Mouse (Mus musculus) layer of hippocampus, adult 11-12 months (tissue): ENCODE results near the gene Slc22a6.
A peak's percentile ranks its signal among the peaks of the same experiment; 100 is the strongest.

Source experiments
- DNase-seq: peaks from one replicate; pipeline ENCODE4 v3.0.0; 2022; ENCODE audit warnings: low spot score

The Slc22a6 gene

GRCm38 (mm10) chr19:8617904-8618303 lies at the start of gene Slc22a6:
TSS of gene Slc22a6 (plus strand) at chr19:8618039.
- no peak for DNase-seq

GRCm38 (mm10) chr19:8569453-8569863 lies 48.4 kb upstream of the Slc22a6 start:
- peak; percentile 37 for DNase-seq

- no peak for DNase-seq
Observed at GRCm38 (mm10) chr19:8570341-8571040, 47.3 kb upstream of the Slc22a6 start.

- no peak for DNase-seq
Observed at GRCm38 (mm10) chr19:8571746-8572145, 46.1 kb upstream of the Slc22a6 start.

DNA sequence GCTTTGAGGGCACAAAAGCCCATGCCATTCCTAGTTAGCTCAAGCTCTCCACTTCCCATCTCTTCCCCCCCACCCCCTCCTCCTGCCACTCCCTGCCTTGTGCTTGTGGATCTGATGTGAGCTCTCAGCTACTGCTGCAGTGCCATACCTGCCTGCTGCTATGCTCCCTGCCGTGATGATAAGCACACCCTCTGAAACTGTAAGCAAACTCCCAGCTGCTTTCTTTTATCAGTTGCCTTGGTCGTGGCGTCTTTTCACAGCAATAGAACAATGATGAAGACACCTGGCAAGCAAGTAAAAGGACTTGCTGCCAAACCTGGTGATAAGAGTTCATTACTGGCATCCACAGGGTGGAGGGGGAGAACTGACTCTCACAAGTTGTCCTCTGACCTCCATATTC lies 45.4 kb upstream of the Slc22a6 start:
- DNase-seq = no peak

DNA sequence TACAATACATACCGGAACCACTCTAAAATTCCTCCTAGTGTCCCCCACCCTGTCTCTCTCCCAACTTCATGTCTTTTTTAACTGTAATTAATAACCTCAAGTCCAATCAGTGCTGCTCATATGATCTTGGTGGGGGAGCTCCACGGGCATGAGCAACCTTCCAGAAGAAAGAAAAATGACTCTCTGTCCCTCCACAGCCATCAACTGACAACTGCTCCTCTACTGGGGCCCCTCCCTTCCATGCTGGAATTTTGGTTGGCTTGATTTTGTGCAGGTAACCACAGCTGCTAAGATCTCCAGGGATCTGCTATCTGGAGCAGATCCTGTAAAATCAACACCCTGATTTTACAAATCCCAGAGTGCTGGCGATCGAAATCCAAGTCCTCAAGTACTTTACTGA lies 40.4 kb upstream of the Slc22a6 start:
- DNase-seq = no peak

GRCm38 (mm10) chr19:8578293-8578969 lies 39.4 kb upstream of the Slc22a6 start:
- peak; percentile 88 for DNase-seq

DNA sequence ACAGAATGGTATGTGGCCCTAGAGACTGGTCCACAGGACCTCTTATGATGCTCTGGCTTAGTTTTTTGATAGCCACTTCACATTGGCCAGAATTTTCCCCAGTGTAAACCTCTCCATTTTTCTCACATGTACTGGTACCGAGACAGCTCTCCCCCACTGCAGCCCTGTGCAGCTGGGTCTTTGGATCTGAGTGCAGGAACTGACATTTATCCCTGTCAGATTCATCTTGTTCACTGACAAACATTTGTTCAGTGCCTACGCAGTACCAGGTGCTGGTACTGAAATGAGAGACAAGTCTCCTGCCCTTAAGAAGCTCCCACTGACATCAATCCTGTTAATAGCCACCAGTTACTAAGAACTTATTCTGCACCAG lies 38.9 kb upstream of the Slc22a6 start:
- DNase-seq = peak; percentile 64

DNA sequence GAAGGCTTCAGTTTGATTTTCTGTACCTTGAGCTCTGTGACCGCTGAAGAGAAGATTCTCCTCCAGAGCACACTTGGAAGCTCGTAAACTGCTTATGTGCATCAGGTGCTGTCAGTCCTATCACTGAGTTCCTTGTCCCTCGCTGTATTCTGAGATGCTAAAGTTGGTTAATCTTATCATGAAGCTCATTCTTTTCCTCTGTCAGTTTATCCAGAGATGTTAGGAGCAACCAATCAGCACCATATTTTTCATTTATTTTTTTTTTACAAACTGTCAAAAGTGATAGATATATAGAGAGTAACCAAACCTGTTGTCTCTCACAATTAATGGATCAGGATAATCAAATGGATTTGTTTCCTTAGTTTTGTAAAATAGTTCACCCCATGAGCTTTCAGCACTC lies 32.5 kb upstream of the Slc22a6 start:
- DNase-seq = no peak

- no peak for DNase-seq
Observed at GRCm38 (mm10) chr19:8585899-8586298, 31.9 kb upstream of the Slc22a6 start.

GRCm38 (mm10) chr19:8586350-8586749 lies 31.5 kb upstream of the Slc22a6 start:
- peak; percentile 33 for DNase-seq

DNA sequence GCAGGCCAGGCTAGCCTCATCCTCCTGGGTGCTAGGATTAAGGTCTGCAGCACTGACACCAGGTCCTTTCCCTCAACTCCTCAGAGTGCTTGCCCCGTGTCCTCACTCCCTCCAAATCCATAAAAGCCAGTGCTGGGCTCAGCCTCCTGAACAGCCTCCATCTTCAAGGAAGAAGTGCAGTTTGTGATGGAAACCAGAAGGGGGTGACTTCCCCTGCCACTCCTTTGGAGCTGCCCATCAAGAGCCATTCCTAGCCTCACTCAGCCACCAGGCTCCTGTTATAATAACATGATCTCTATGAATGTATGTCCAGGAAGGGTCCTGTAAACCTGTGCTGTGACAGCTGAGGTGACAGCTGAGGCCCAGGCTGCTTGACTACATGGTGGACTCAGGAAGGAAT lies 30.5 kb upstream of the Slc22a6 start:
- no peak for DNase-seq

GRCm38 (mm10) chr19:8590954-8591353 lies 26.9 kb upstream of the Slc22a6 start, which contains the start of gene Slc22a8:
TSS of gene Slc22a8 (plus strand) at chr19:8591254.
- DNase-seq = peak; percentile 11

DNA sequence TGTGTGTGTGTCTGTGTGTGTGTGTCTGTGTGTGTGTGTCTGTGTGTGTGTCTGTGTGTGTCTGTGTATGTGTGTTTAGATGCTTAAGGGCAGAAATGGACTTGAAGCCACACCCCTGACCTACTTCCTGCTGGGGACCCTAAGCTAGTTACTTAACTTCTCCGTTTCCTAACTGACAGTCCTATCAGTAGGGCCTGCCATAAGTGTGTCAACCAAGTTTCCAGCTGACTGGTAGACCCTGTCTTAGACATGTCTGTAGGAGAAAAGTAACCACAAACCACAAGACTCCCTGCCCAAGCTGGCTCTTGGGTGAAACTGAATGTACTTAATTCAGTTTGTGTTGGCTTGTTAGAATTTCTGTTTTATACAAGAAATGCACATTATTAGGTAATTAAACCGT lies 25.7 kb upstream of the Slc22a6 start:
- no peak for DNase-seq

DNA sequence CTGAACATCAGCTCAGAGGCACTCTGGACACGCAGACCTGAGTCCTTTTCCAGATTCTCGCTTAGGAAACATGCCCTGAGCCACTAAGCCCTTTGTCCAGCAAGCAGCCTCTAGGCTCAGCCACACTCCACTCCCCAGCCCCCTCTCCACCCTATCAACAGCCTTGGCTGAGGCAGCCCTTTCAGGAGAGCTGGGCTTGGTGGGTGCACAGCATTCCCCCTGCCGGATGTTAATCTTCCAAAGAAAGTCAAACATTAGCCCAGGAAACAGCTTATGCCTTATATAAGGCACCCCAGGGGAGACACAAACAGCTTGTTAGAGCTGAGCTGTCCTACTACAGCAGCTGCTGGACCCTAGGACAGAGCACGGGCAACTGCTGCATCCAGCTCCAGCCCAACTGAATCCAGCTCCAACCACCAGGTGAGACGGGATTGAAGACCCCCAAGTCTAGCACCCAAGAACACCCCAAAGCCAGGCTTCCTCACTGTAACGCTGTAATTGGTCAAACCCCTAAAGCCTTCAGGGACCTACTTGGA lies 24.9 kb upstream of the Slc22a6 start:
- no peak for DNase-seq

- DNase-seq = no peak
Observed at GRCm38 (mm10) chr19:8593833-8594232, 24.0 kb upstream of the Slc22a6 start.

DNA sequence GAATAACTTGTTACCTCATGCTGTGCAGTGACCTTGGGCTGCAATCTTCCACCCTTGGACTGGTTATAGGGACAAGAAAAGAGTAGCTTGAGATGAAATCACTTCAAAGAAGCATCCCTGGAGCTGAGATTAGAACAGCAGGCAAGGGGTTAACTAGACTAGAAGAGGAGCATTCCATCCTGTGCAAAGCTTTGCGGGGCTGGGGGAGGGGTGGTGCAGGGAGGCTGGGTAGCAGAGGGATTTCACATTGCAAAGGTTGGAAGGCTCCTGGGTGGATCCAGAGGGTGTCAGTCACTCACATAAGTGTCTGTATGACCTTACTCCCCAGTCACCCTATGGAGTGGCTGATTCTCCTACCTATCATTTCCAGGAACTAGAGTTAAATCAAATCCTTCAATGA lies 23.3 kb upstream of the Slc22a6 start:
- no peak for DNase-seq

DNA sequence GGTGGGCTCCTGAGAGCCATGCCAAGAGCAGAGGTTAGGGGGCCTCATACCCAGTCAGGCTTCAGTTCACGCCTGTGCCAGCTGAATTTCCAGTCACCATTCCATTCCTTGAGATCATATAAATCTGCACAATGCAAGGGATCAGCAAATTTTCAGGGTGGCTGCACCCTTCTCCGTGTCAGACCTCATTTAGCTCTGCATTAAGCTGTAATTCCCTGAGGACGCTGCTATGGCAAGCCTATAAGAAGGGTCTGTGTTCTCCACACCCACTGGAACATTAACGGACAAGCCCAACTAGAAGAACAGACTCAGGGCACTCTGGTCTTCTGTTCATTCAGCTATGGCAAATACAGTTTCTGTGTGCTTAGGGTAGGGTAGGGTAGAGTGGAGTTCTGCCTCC lies 20.6 kb upstream of the Slc22a6 start:
- no peak for DNase-seq

- DNase-seq = no peak
Observed at GRCm38 (mm10) chr19:8599229-8599628, 18.6 kb upstream of the Slc22a6 start.

DNA sequence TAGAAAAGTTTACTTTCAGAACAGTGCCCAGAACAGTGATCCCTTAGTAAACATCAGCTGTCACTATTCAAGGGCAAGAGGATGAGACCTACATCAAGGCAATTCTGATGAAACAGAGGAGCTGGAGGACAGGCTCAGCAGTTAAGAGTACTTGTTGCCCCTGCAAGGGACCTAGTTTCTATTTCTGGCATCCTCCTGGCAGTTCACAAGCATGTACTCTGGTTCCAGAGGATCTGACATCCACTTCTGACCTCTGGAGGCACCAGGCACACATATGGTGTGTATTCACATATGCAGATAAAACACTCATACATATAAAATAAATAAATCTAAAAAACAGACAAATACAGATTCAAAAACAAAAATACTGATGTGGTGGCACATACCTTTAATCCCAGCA lies 15.9 kb upstream of the Slc22a6 start:
- DNase-seq = no peak

- DNase-seq = no peak
Observed at GRCm38 (mm10) chr19:8602914-8603313, 14.9 kb upstream of the Slc22a6 start.

DNA sequence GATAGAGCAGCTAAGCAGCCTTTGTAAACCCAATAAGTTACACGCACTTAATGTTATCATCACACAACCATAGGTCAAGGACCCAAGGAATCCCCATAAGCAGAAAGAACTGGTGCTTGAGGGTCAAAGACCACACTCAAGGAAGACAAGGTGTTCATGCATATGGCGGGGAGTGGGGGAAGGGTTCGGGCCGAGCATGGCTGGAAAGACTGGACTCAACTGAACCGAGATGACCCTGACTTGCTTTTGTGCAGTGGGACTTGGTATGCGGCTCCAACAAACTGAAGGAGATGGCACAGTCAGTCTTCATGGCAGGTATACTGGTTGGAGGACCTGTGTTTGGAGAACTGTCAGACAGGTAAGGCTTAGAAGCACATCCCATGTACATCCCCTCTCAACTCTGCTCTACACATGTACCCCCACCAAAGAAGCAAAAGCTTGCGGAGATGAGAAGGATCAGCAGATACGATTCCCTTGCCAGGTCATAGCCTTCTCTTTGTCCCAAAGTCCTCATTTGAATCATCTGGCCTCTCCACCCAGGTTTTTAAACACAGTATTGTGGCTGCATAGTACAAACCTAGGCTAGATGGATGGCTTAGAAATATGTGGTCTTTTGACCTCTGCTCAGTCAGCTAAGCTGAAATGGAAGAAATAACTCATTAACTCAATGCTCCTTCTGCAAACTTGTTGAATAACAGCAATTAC lies 13.2 kb upstream of the Slc22a6 start:
- no peak for DNase-seq

DNA sequence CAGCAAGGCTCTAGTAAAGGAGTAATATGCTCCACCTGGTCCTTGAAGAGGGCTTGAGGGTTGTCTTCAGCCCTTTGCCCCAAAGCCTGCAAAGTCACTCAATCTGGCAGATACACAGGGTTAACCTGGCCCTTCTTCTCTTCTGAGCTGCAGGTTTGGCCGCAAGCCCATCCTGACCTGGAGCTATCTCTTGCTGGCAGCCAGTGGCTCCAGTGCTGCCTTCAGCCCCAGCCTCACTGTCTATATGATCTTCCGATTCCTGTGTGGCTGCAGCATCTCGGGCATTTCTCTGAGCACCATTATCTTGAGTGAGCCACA lies 12.6 kb upstream of the Slc22a6 start:
- DNase-seq = no peak
